Mouse (Mus musculus) gastrocnemius, adult 2 months (tissue): ENCODE results near the gene Fam186a. TPM values are rescaled to one million over a fixed set of nuclear protein-coding genes. Genes with fewer than 3 reads are reported as not detected.
"Not testable (repeated sequence)": the region's sequence is repeated elsewhere in the genome, so short reads cannot be mapped to it uniquely, and the experiment has no call there.

Source experiments
- DNase-seq: peaks from one replicate; pipeline ENCODE4 v3.0.0; 2022
- H3K27ac ChIP-seq: fragments of 200-600 bp; 2 replicates; pipeline ENCODE4 v1.8.1; 2022; ENCODE audit warnings: mild to moderate bottlenecking
- H3K4me3 ChIP-seq: fragments of 200-600 bp; 2 replicates; pipeline ENCODE4 v1.8.1; 2022; ENCODE audit warnings: mild to moderate bottlenecking, moderate library complexity
- CTCF ChIP-seq: fragments of 200-600 bp; IDR thresholded peaks from 2 replicates; pipeline ENCODE4 v1.8.1; 2022; ENCODE audit warnings: antibody characterized with exemption, mild to moderate bottlenecking, moderate library complexity
- intact Hi-C: fragments of 180-260 bp; cut with DNase I; formaldehyde crosslinking; loops from one replicate; pipeline ENCODE4 v1.15.1; 2025
- total RNA-seq, 2 experiments: library from RNA; stranded (reverse); gene quantifications; 2 replicates each; pipeline ENCODE4 v1.2.3; 2021

Gene Fam186a
- total RNA-seq, 2 experiments from 2014 or later = 0.05 to 0.11 TPM

GRCm38 (mm10) chr15:99972361-99972988, 5.6 kb upstream of the Fam186a start:
- no peak for TF ChIP-seq CTCF
- Histone ChIP-seq H3K27ac (peak overlapping the region; percentile 99), H3K4me3 (peak overlapping the region; percentile 97)
- intact Hi-C loops = loop anchor here (5.0 kb wide), 1 partner anchor 645 kb away; the partner anchor contains the start of gene Dazap2
- DNase-seq = peak; percentile 98

DNA sequence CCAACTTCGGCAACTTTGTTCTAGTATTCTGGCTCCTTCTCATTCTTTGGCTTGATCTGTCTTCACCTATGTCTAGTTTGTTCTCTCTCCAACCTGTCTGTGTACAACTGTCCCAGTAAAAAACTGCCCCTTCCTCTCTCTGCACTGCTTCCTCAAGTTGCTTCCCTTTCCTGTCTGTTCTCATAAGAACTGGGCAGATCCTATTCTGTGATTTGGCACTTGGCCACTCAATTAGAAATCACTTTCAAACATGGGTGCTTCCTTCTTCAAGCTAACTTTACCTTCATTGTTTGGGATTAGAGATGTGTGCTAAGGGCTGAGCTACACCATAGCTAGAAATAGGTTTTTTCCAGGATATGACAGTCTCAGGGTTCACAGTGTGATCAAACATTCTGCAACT, 3.7 kb upstream of the Fam186a start:
- peak overlapping the region; percentile 61 for H3K27ac ChIP-seq
- intact Hi-C loops = loop anchor here (5.0 kb wide), 1 partner anchor 647 kb away; the partner anchor contains the start of gene Dazap2

GRCm38 (mm10) chr15:99969765-99970164, 2.9 kb upstream of the Fam186a start, which contains the start of gene Larp4:
Gene Larp4, plus strand, starts transcription at chr15:99970065.
- intact Hi-C loops = loop anchor here (5.0 kb wide), 1 partner anchor 648 kb away; the partner anchor contains the start of gene Dazap2
- not testable (repeated sequence) for DNase-seq
- peak within 1 kb of the TSS; percentile 19; the same call in 1 of the 2 replicates for H3K4me3 ChIP-seq
- peak within 1 kb of the TSS; percentile 61 for H3K27ac ChIP-seq

More for the DNA sequence above, 3.7 kb upstream of the Fam186a start:
- TF ChIP-seq CTCF = no peak
- DNase-seq = no peak
- H3K4me3 ChIP-seq = peak overlapping the region; percentile 19; the same call in 1 of the 2 replicates

DNA sequence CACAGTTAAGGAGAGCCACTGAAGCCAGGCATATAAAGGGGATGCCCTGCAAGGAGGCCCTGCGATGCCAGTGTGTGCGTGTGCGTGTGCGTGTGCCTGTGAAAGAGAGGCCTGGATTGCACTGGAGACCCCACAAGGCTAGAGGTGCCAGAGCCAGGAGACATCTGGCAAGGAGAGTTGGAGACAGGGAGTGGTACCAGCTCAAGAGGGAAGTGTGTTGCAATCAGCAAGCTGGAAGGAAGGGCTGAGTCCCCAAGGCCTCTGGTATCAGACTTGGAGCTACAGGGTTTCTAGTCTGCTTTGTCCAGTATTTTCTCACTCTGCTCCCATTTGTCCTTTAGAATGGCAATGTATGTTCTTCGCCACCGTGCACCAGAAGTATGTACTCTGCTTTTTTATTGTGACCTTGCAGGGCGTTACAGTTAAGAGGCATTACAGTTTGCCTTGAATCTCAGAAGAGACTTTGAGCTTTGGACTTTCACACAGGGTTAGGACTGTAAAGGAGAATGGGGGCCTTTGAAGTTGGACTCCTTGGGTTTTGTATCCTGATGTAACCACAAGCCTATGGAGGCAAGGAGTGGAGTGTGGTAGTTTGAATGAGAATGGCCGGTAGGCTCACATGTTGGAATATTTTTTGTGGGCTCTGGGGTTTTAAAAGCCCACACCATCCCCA, 1.6 kb downstream of the Fam186a start:
- H3K4me3 ChIP-seq = no peak overlapping the region
- peak; percentile 39 for DNase-seq
- intact Hi-C loops = no loop called here
- H3K27ac ChIP-seq = peak overlapping the region; percentile 16; the same call in 1 of the 2 replicates
- TF ChIP-seq CTCF = no peak

- Histone ChIP-seq H3K27ac (no peak overlapping the region), H3K4me3 (no peak overlapping the region)
- DNase-seq = no peak
- no peak for TF ChIP-seq CTCF
- intact Hi-C loops = no loop called here
These were observed 11.5 kb downstream of the Fam186a start for GRCm38 (mm10) chr15:99955324-99955723.

DNA sequence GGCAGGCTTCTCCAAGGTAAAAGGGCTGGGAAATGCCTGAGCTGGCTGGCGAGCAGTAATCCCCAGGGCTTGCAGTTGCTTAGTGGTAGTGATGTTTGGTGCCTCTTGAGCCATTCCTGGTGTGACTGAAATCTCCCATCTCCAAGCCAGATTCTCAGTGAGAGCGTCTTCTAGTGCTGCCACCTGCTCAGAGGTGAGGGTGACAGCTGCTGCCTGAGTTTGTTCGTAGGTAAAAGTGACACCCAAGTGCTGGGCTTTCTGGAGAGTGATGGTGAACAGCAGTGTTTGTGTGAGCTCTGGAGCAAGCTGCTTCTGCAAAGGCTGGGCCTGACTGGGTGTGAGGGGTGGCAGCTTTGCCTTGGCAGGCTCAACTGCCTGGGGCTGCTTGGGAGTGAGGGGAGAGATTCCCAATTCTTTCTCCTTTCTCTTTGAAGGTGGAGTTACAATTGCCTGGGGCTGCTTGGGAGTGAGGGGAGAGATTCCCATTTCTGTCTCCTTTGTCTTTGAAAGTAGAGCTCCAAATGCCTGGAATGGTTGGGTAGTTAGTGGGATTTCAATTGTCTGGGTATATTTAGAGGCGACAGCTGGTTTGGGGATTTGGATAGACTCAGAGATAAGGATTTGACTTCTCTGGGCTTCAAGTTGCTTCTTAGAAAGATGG, 25.8 kb downstream of the Fam186a start:
- Histone ChIP-seq H3K27ac (no peak overlapping the region), H3K4me3 (no peak overlapping the region)
- intact Hi-C loops = no loop called here
- no peak for DNase-seq
- no peak for TF ChIP-seq CTCF

DNA sequence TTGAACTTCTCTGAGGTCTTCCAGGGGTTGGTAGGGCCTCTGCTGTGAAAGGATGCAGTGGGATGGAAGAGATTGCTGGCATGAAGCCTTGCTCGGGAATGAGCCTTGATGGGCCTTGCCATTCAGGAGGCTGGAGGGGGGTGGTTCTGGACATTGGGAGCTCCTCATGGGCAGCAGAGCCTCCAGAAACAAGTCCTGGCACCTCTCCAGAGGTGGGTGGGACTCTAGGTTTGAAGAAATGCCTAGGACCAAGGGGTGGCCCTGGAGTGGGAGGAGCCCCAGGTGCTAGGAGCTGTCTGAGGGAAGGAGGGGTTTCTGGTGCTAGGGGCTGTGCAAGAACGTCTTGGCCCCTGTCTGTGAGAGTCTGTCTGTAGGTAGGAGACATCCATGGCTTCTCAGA, 26.4 kb downstream of the Fam186a start:
- no peak overlapping the region for H3K27ac ChIP-seq
- no peak for DNase-seq
- no peak overlapping the region for H3K4me3 ChIP-seq
- no peak for TF ChIP-seq CTCF
- intact Hi-C loops = no loop called here

GRCm38 (mm10) chr15:99937841-99938240, 29.0 kb downstream of the Fam186a start:
- Histone ChIP-seq H3K4me3 (no peak overlapping the region), H3K27ac (no peak overlapping the region)
- intact Hi-C loops = no loop called here
- TF ChIP-seq CTCF = no peak
- no peak for DNase-seq

- H3K27ac ChIP-seq = no peak overlapping the region
- intact Hi-C loops = no loop called here
- no peak for DNase-seq
- no peak overlapping the region for H3K4me3 ChIP-seq
- no peak for TF ChIP-seq CTCF
These were observed 30.2 kb downstream of the Fam186a start for GRCm38 (mm10) chr15:99936659-99937058.

DNA sequence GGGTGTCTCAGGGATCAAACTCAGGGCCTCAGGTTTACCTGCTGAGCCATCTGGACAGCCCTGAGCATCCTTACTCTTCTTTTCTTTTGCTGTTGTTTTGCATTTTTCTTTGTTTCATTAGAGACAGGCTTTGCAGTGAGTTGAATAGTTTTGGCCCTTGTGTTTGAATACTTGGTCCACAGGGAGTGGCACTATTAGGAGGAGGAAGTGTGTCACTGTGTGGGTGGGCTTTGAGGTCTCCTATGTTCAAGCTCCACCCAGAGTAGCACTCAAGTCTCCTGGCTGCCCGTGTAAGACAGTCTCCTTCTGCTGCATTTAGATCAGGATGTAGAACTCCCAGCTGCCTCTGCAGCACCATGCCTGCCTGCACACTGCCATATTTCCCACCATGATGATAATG, 32.4 kb downstream of the Fam186a start:
- DNase-seq = no peak
- no peak for TF ChIP-seq CTCF
- intact Hi-C loops = no loop called here

GRCm38 (mm10) chr15:99931231-99931630, 35.6 kb downstream of the Fam186a start:
- no peak for TF ChIP-seq CTCF
- Histone ChIP-seq H3K4me3 (no peak overlapping the region), H3K27ac (no peak overlapping the region)
- intact Hi-C loops = no loop called here
- no peak for DNase-seq

More for the DNA sequence above, 32.4 kb downstream of the Fam186a start:
- Histone ChIP-seq H3K4me3 (no peak overlapping the region), H3K27ac (no peak overlapping the region)

GRCm38 (mm10) chr15:99919601-99920158, 47.2 kb downstream of the Fam186a start:
- no peak for TF ChIP-seq CTCF
- H3K27ac ChIP-seq = no peak overlapping the region
- intact Hi-C loops = no loop called here
- no peak for DNase-seq
- no peak overlapping the region for H3K4me3 ChIP-seq

GRCm38 (mm10) chr15:99917264-99917663, 49.6 kb downstream of the Fam186a start:
- no peak for TF ChIP-seq CTCF
- no peak for DNase-seq
- no peak overlapping the region for H3K4me3 ChIP-seq
- intact Hi-C loops = no loop called here
- H3K27ac ChIP-seq = no peak overlapping the region
